ENCODE assay signal across 19 mouse cellular contexts in genomic region chr4:10031764-10032163, GRCm38 (mm10).
DNase-seq lines count a peak whose midpoint lies in the region; ATAC-seq and TF ChIP-seq lines count a peak whose summit lies in the region.
"Had no signal": no experiment of that assay in that cellular context is flagged by ENCODE, and none has a peak within 500 bp of the region (broad histone marks: within the 10 kb centered on the region; RNA-seq: fewer than 3 reads in every experiment).

No protein-coding gene starts in this region.

- no peaks in the 10 kb centered on the region for H3K27me3 ChIP-seq in midbrain, embryonic 15.5 days (replicated peaks)
- H3K27me3 ChIP-seq in midbrain, postnatal 0 days (ENCODE audit: insufficient read depth, low read length) = no peaks in the 10 kb centered on the region
- no peaks in the 10 kb centered on the region for H3K27me3 ChIP-seq in midbrain, embryonic 16.5 days (ENCODE audit: control insufficient read depth, insufficient read depth, low read depth, low read length)
- H3K27me3 ChIP-seq: embryonic facial prominence, embryonic 15.5 days; forebrain, embryonic 15.5 days; heart, embryonic 13.5 days had no signal

- no peaks in the 10 kb centered on the region for H3K4me1 ChIP-seq in midbrain, embryonic 15.5 days
- H3K4me1 ChIP-seq in midbrain, postnatal 0 days (ENCODE audit: insufficient read depth, low read length) = no peaks in the 10 kb centered on the region
- no peaks in the 10 kb centered on the region for H3K4me1 ChIP-seq in midbrain, embryonic 16.5 days (ENCODE audit: control insufficient read depth, insufficient read depth, low read length)
- H3K4me1 ChIP-seq: embryonic facial prominence, embryonic 15.5 days; forebrain, embryonic 15.5 days; heart, embryonic 13.5 days had no signal

- no peak overlapping the region for H3K9ac ChIP-seq in midbrain, embryonic 15.5 days
- H3K9ac ChIP-seq in midbrain, postnatal 0 days (replicated peaks; ENCODE audit: low read length, poor library complexity, severe bottlenecking) = no peak overlapping the region
- H3K9ac ChIP-seq in midbrain, embryonic 16.5 days (ENCODE audit: low read depth, low read length) = no peak overlapping the region
- H3K9ac ChIP-seq: embryonic facial prominence, embryonic 15.5 days; forebrain, embryonic 15.5 days; heart, embryonic 13.5 days had no signal

- peak; percentile 10 for DNase-seq in embryo, embryonic 11 days
- DNase-seq in embryo, embryonic 10.5 days (ENCODE audit: low spot score) = no peak
- peak; percentile 17 to 19 for DNase-seq in layer of hippocampus, postnatal 10 days (ENCODE audit: low spot score in 2 of 2)
- no peak for DNase-seq in layer of hippocampus, adult 18-20 months (ENCODE audit: low spot score in 2 of 2)
- no peak for DNase-seq in midbrain, postnatal 0 days (ENCODE audit: low spot score)
- no peak for DNase-seq in kidney, postnatal 36 days
- DNase-seq: adrenal gland, adult 8-10 months; cerebellum, postnatal 36 days; gastrocnemius, postnatal 36 days; heart, adult 11 months; heart, postnatal 36 days had no signal

- no peaks in the 10 kb centered on the region for H3K36me3 ChIP-seq in midbrain, embryonic 15.5 days (replicated peaks)
- H3K36me3 ChIP-seq in midbrain, postnatal 0 days (ENCODE audit: insufficient read depth, low read length) = no peaks in the 10 kb centered on the region
- H3K36me3 ChIP-seq in midbrain, embryonic 16.5 days (ENCODE audit: control insufficient read depth, insufficient read depth, low read length) = no peaks in the 10 kb centered on the region
- H3K36me3 ChIP-seq: embryonic facial prominence, embryonic 15.5 days; forebrain, embryonic 10.5 days; forebrain, embryonic 15.5 days; heart, embryonic 13.5 days had no signal

- ATAC-seq in midbrain, embryonic 15.5 days (replicated peaks) = peak; percentile 20; the same call in 1 of the 2 replicates
- no peak for ATAC-seq in midbrain, postnatal 0 days (ENCODE audit: low FRiP score)
- peak; percentile 42; the same call in 1 of the 2 replicates for ATAC-seq in midbrain, embryonic 16.5 days
- ATAC-seq: forebrain, embryonic 15.5 days; hindbrain, embryonic 16.5 days had no signal

- H3K4me2 ChIP-seq in midbrain, embryonic 15.5 days = no peak overlapping the region
- no peak overlapping the region for H3K4me2 ChIP-seq in midbrain, postnatal 0 days (ENCODE audit: low read depth, low read length, poor library complexity, severe bottlenecking)
- no peak overlapping the region for H3K4me2 ChIP-seq in midbrain, embryonic 16.5 days (ENCODE audit: low read length)
- H3K4me2 ChIP-seq: embryonic facial prominence, embryonic 15.5 days; forebrain, embryonic 15.5 days; heart, embryonic 13.5 days had no signal

- 16% methylated on average over 3 of the region's 3 CpGs for WGBS in midbrain, embryonic 15.5 days
- 13% methylated on average over 3 of the region's 3 CpGs for WGBS in midbrain, postnatal 0 days
- 18% methylated on average over 3 of the region's 3 CpGs for WGBS in midbrain, embryonic 16.5 days

- no peaks in the 10 kb centered on the region for H3K9me3 ChIP-seq in midbrain, embryonic 15.5 days
- H3K9me3 ChIP-seq in midbrain, postnatal 0 days (ENCODE audit: low read length) = no peaks in the 10 kb centered on the region
- H3K9me3 ChIP-seq in midbrain, embryonic 16.5 days (replicated peaks; ENCODE audit: control insufficient read depth, low read length, poor library complexity, severe bottlenecking) = no peaks in the 10 kb centered on the region
- H3K9me3 ChIP-seq: embryonic facial prominence, embryonic 15.5 days; forebrain, embryonic 10.5 days; forebrain, embryonic 15.5 days; heart, embryonic 13.5 days had no signal

- no peak overlapping the region for H3K4me3 ChIP-seq in midbrain, embryonic 15.5 days
- H3K4me3 ChIP-seq in midbrain, postnatal 0 days (ENCODE audit: low read depth, low read length) = no peak overlapping the region
- no peak overlapping the region for H3K4me3 ChIP-seq in midbrain, embryonic 16.5 days (ENCODE audit: low read depth, low read length)
- H3K4me3 ChIP-seq: embryonic facial prominence, embryonic 15.5 days; erythroblast, embryonic 14.5 days; forebrain, embryonic 10.5 days; forebrain, embryonic 15.5 days; heart, embryonic 13.5 days had no signal

- H3K27ac ChIP-seq in midbrain, embryonic 15.5 days = no peak overlapping the region
- H3K27ac ChIP-seq in midbrain, postnatal 0 days (ENCODE audit: low read depth, low read length) = no peak overlapping the region
- no peak overlapping the region for H3K27ac ChIP-seq in midbrain, embryonic 16.5 days (ENCODE audit: low read length)
- H3K27ac ChIP-seq: embryonic facial prominence, embryonic 15.5 days; forebrain, embryonic 10.5 days; forebrain, embryonic 15.5 days; heart, embryonic 13.5 days had no signal

- no peak for TF ChIP-seq CTCF in midbrain, postnatal 0 days (IDR thresholded peaks at IDR 0.05)

Comparison
In these comparisons a context has a peak if more than half of its experiments do, and no peak if none do; other contexts are left out.
1. DNase-seq: peak in embryo, embryonic 11 days (single experiment) and layer of hippocampus, postnatal 10 days (2 of 2); none in embryo, embryonic 10.5 days (single experiment), layer of hippocampus, adult 18-20 months (0 of 2), midbrain, postnatal 0 days (single experiment) and kidney, postnatal 36 days (0 of 2).